Mouse (Mus musculus) forebrain, embryonic 11.5 days (tissue): ENCODE measurements around the gene Phldb2. TPM values are rescaled to one million over a fixed set of nuclear protein-coding genes. Genes with fewer than 3 reads are reported as not detected.

Experiments
- ATAC-seq: fragments of 200-750 bp; cut with Nextera tagmentation; replicated peaks from 2 replicates; pipeline ENCODE4 v1.8.0; 2017; ENCODE audit warnings: moderate TSS enrichment; ENCODE audit not compliant: low FRiP score
- DNase-seq: peaks from one replicate; pipeline ENCODE4 v3.0.0-alpha.2; 2017; ENCODE audit warnings: low spot score
- H3K27ac ChIP-seq: fragments of 300-500 bp; sonication (generic); 2 replicates; pipeline ENCODE4 v1.5.1; 2014; ENCODE audit warnings: low read depth, low read length
- H3K27me3 ChIP-seq: fragments of 300-500 bp; sonication (generic); 2 replicates; pipeline ENCODE4 v1.6.1; 2014; ENCODE audit warnings: mild to moderate bottlenecking, low read length, mixed read lengths; ENCODE audit not compliant: control insufficient read depth, insufficient read depth
- H3K36me3 ChIP-seq: fragments of 300-500 bp; sonication (generic); 2 replicates; pipeline ENCODE4 v1.6.1; 2014; ENCODE audit warnings: mild to moderate bottlenecking, low read length, moderate library complexity, mixed read lengths; ENCODE audit not compliant: control insufficient read depth, insufficient read depth
- H3K4me1 ChIP-seq: fragments of 300-500 bp; sonication (generic); replicated peaks from 2 replicates; pipeline ENCODE4 v1.6.1; 2014; ENCODE audit warnings: low read length, mixed read lengths; ENCODE audit not compliant: control insufficient read depth, insufficient read depth
- H3K4me2 ChIP-seq: fragments of 300-500 bp; sonication (generic); 2 replicates; pipeline ENCODE4 v1.6.1; 2014; ENCODE audit warnings: low read depth, mild to moderate bottlenecking, low read length, moderate library complexity, mixed read lengths; ENCODE audit not compliant: severe bottlenecking
- H3K4me3 ChIP-seq: fragments of 300-500 bp; sonication (generic); 2 replicates; pipeline ENCODE4 v1.5.1; 2014; ENCODE audit warnings: low read depth, low read length
- H3K9ac ChIP-seq: fragments of 300-500 bp; sonication (generic); 2 replicates; pipeline ENCODE4 v1.6.1; 2014; ENCODE audit warnings: low read length
- H3K9me3 ChIP-seq: fragments of 300-500 bp; sonication (generic); 2 replicates; pipeline ENCODE4 v1.6.1; 2016; ENCODE audit warnings: low read length, mixed read lengths; ENCODE audit not compliant: control insufficient read depth
- WGBS: fragments of 180-500 bp; shearing (Covaris S2); extraction: QIAGEN DNeasy Blood & Tissue Kit; methylation state at CpG from one replicate; pipeline ENCODE4 v1.1.7; 2014; 5-methylcytosine and 5-hydroxymethylcytosine counted together
- polyA plus RNA-seq: library from polyadenylated mRNA; unstranded; fragments of >200 nt; fragmentation: Nextera tagmentation; extraction: Ambion mirVana; gene quantifications from 2 replicates; pipeline ENCODE4 v1.2.1, GENCODE M21; 2014

Phldb2 gene
- polyA plus RNA-seq, 1 experiment from 2014 or later: 31.5 TPM

GRCm38 (mm10) chr16:45796815-45797214 is 156.6 kb downstream of the Phldb2 start:
- no peak for DNase-seq
- Histone ChIP-seq H3K9ac (no peak overlapping the region), H3K9me3 (no peaks in the 10 kb centered on the region), H3K4me3 (no peak overlapping the region), H3K27me3 (no peaks in the 10 kb centered on the region), H3K27ac (no peak overlapping the region), H3K4me1 (no peaks in the 10 kb centered on the region), H3K4me2 (no peak overlapping the region), H3K36me3 (no peaks in the 10 kb centered on the region)
- no peak for ATAC-seq
- WGBS: 71% methylated on average over 2 of the region's 2 CpGs

DNA sequence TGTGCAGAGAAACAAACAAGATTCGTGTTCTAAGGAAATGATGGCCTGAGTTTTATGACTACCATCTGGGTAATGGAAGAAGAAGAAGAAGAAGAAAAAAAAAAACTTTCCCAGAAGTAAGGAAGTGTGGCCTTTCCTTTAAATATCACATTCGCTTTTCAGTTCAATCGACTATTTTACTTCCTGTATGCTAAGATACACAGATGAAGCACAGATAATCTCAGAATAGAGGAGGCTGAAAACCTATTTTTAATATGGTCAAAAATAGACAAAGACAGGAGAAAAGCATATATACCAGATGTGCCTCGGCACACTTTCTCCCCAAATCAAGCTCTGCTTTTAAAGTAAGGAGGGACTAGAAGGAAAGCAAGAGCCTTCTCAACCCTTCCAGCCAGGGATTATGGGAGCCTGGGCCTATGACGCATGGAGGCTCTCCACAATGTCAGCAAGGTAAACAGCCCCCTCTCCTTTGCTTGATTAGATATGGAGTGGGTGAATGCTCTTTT is 158.2 kb downstream of the Phldb2 start:
- ATAC-seq: no peak
- Histone ChIP-seq H3K36me3 (no peaks in the 10 kb centered on the region), H3K4me2 (no peak overlapping the region), H3K4me1 (no peaks in the 10 kb centered on the region), H3K4me3 (no peak overlapping the region), H3K27ac (no peak overlapping the region), H3K9ac (no peak overlapping the region), H3K9me3 (no peaks in the 10 kb centered on the region), H3K27me3 (no peaks in the 10 kb centered on the region)
- DNase-seq: no peak
- 88% methylated on average over 5 of the region's 5 CpGs for whole genome bisulfite sequencing

DNA sequence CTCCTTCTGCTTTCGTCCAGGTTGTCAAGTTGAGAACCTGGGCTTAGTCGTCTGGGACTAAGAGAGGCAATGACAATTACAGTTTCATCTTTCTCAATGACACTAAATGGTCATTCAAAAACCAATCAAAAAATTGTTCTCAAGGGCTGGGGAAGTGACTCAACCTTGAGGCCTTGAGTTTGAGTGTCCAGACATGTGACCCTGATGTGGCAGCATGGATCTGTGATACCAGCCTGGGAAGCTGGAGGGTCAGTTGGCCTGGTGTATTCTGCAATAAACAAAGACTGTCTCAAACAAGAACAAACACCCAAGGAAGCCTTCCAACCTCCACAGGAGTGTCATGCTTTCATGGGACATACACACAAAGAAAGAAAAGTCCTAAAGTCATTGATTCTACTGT is 160.6 kb downstream of the Phldb2 start:
- Histone ChIP-seq H3K9me3 (no peaks in the 10 kb centered on the region), H3K36me3 (no peaks in the 10 kb centered on the region), H3K27ac (no peak overlapping the region), H3K4me2 (no peak overlapping the region), H3K4me3 (no peak overlapping the region), H3K4me1 (no peaks in the 10 kb centered on the region), H3K27me3 (no peaks in the 10 kb centered on the region), H3K9ac (no peak overlapping the region)
- WGBS: 89% methylated on average over 2 of the region's 2 CpGs
- no peak for DNase-seq
- ATAC-seq: no peak

- WGBS: 60% methylated on average over 5 of the region's 5 CpGs
- ATAC-seq: no peak
- Histone ChIP-seq H3K4me2 (no peak overlapping the region), H3K4me1 (no peaks in the 10 kb centered on the region), H3K4me3 (no peak overlapping the region), H3K36me3 (no peaks in the 10 kb centered on the region), H3K27me3 (no peaks in the 10 kb centered on the region), H3K9me3 (no peaks in the 10 kb centered on the region), H3K27ac (no peak overlapping the region), H3K9ac (no peak overlapping the region)
- DNase-seq: no peak
Observed at GRCm38 (mm10) chr16:45791286-45791685, 162.1 kb downstream of the Phldb2 start.

DNA sequence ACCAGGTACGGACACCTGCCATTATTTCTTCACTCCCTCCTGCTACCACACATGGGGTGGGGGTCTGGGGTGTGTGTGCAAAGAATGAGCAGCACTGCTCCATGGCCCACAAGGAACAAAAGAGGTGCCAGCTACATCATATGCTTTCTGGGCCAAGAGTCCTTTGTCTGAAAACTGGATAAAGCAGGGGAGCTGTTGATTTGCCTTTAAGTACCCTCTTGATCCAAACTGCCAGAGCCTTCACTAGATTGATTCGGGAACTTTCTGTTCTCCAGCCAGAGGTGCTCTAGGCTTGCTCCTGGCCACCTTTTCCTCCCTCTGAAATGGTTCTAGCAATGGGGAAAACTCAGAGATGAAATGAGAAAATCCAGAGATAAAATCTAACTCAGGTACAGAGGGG is 164.1 kb downstream of the Phldb2 start:
- Histone ChIP-seq H3K27me3 (no peaks in the 10 kb centered on the region), H3K4me2 (no peak overlapping the region), H3K9me3 (no peaks in the 10 kb centered on the region), H3K27ac (no peak overlapping the region), H3K9ac (no peak overlapping the region), H3K4me3 (no peak overlapping the region), H3K4me1 (no peaks in the 10 kb centered on the region), H3K36me3 (no peaks in the 10 kb centered on the region)
- WGBS: 96% methylated on average over 2 of the region's 2 CpGs
- DNase-seq (no peak), ATAC-seq (no peak)

- DNase-seq (no peak), ATAC-seq (no peak)
- 92% methylated on average over 6 of the region's 6 CpGs for whole genome bisulfite sequencing
- H3K9me3 ChIP-seq: no peaks in the 10 kb centered on the region
- no peak overlapping the region for H3K4me3 ChIP-seq
- H3K36me3 ChIP-seq: no peaks in the 10 kb centered on the region
- no peak overlapping the region for H3K4me2 ChIP-seq
- no peak overlapping the region for H3K27ac ChIP-seq
- no peaks in the 10 kb centered on the region for H3K27me3 ChIP-seq
- H3K9ac ChIP-seq: no peak overlapping the region
- H3K4me1 ChIP-seq: no peaks in the 10 kb centered on the region
Observed at GRCm38 (mm10) chr16:45787650-45788049, 165.7 kb downstream of the Phldb2 start.

DNA sequence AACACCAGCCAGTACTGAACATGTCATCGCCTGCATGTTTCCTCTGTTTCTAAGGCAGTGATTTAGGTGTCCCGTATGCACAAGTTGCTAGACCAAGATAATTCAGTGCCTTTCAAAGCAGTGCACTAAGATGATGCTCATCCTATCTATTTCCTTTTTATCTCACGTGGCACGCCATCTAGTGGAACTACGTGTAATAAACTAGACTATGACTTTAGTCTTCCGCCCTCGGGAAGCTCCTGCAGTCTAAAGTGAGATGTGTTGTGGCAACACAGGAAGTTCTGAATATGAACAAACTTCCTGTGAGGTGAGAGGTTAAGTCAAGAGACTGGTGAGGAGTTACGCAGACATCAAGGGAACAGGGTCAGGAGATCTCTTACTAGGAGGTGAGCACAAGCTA is 166.8 kb downstream of the Phldb2 start:
- DNase-seq: no peak

DNA sequence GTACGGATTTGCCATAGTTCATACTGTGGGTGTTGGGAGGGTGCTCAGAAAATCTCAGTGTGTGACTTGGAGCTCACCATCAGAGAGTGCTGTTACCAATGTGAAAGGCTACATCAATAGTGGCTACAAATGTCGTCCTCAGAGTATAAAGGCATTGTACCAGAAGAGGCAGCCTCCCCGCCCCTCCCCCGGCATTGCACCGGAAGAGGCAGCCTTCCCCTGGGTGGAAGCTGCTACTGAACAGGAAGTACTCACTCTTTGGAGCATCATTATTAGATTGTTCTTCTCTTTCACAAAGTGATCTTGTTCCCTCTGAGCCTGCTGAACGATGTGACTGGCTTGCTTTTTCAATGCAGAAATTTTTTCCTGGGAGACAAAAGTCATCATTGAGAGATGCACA is 173.4 kb downstream of the Phldb2 start:
- Histone ChIP-seq H3K27me3 (no peaks in the 10 kb centered on the region), H3K9me3 (no peaks in the 10 kb centered on the region), H3K36me3 (no peaks in the 10 kb centered on the region; the same call in 1 of the 2 replicates), H3K4me3 (no peak overlapping the region), H3K4me1 (no peaks in the 10 kb centered on the region), H3K27ac (no peak overlapping the region), H3K9ac (no peak overlapping the region), H3K4me2 (no peak overlapping the region)
- no peak for DNase-seq
- ATAC-seq: no peak
- WGBS: 77% methylated on average over 6 of the region's 6 CpGs

More for the DNA sequence above, 166.8 kb downstream of the Phldb2 start:
- no peaks in the 10 kb centered on the region for H3K4me1 ChIP-seq
- H3K36me3 ChIP-seq: no peaks in the 10 kb centered on the region
- H3K4me3 ChIP-seq: no peak overlapping the region
- no peaks in the 10 kb centered on the region for H3K9me3 ChIP-seq
- no peak overlapping the region for H3K4me2 ChIP-seq
- H3K27me3 ChIP-seq: no peaks in the 10 kb centered on the region
- H3K9ac ChIP-seq: no peak overlapping the region
- H3K27ac ChIP-seq: no peak overlapping the region
- ATAC-seq: no peak
- 46% methylated on average over 8 of the region's 8 CpGs for whole genome bisulfite sequencing

GRCm38 (mm10) chr16:45774813-45775212 is 178.6 kb downstream of the Phldb2 start:
- no peak for ATAC-seq
- Histone ChIP-seq H3K4me1 (no peaks in the 10 kb centered on the region), H3K4me3 (no peak overlapping the region), H3K27me3 (no peaks in the 10 kb centered on the region), H3K4me2 (no peak overlapping the region), H3K9ac (no peak overlapping the region), H3K36me3 (no peaks in the 10 kb centered on the region; the same call in 1 of the 2 replicates), H3K27ac (no peak overlapping the region), H3K9me3 (no peaks in the 10 kb centered on the region)
- DNase-seq: no peak
- 82% methylated on average over 5 of the region's 5 CpGs for WGBS
